Mouse (Mus musculus) layer of hippocampus, postnatal 36 days (tissue): ENCODE measurements at regions not wholly inside any gene's neighbourhood (a gene's known extent, or its start where the extent isn't known, plus 50 kb on each side); places are given as distances from the start of the nearest gene placed in this dataset.

Experiments used
- DNase-seq, 2 experiments: peaks; one replicate each; pipeline ENCODE4 v3.0.0; 2022

DNA sequence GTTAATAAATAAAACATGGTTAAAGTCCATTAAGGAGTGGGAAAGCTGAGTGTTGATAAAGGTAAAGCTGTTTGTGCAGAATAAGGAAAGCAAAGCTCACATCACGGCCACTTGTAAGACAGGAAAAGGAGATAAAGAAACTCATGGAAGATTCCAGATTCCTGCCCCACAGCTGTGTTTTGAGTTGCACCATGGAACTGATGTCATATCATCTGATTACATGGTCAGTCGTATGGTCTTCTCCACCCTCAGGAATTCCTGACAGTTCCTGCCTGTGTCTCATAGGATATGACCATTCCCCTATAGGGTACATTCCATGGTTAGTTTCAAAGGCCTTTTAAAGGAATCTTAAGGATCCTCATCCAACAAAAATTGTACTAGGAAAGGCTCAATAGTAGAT, 120.6 kb upstream of the Cited2 start:
- no peak for DNase-seq

DNA sequence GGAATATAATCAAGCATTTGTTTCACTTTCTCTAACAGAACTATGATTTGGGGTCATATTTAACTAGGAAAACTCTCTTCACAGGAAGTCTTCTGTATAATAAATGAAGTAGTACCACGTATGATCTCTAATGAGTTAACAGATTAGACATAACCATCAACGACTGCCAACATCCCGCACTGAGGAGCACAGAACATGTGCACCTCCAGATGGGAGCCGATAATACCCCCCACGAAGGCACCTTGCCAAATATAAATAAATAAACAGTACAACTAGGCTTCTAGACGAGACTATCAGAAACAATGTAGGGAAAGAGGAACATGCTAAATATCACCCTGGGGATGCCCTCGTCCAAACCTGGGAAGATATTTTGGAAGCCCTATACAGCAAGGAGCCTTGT, 114.8 kb upstream of the Cited2 start:
- DNase-seq: peak; percentile 12 to 16

- DNase-seq: no peak
Measured at GRCm38 (mm10) chr10:17610592-17610991, 112.4 kb upstream of the Cited2 start.

GRCm38 (mm10) chr10:17613281-17613680, 109.7 kb upstream of the Cited2 start:
- DNase-seq: no peak

DNA sequence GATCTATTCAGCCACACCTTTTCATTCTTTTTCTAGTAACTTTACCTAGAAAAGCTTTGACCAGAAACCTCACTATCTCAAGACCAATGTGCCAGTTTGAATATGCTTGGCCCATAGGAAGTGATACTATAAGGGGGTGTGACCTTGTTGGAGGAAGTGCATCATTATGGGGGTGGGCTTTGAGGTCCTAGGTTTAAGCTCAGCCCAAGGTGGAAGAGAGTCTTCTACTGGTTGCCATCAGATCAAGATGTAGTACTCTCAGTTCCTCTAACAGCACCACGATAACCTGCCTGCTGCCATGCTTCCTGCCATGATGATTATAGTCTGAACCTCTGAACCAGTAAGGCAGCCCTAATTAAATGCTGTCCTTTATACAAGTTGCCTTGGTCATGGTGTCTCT, 105.0 kb upstream of the Cited2 start:
- DNase-seq: no peak

DNA sequence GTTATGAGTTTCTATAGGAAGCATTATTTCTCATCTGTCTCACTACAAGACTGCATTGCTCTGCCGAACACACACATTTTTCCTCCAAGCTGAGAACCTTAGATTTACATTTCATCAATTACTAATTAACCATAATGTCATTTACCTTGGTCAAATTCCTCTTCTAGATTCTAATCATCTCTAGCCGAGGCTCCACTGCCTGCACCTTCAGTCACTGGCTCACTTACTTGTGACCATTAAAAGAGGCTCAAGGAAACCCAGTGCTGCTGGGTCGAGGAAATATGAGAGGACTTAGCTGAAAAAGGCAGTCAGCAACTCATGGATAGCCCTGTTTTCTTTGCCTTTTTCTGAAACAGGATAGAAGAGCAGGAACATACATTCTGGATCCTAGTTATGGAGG, 103.4 kb upstream of the Cited2 start:
- no peak for DNase-seq

DNA sequence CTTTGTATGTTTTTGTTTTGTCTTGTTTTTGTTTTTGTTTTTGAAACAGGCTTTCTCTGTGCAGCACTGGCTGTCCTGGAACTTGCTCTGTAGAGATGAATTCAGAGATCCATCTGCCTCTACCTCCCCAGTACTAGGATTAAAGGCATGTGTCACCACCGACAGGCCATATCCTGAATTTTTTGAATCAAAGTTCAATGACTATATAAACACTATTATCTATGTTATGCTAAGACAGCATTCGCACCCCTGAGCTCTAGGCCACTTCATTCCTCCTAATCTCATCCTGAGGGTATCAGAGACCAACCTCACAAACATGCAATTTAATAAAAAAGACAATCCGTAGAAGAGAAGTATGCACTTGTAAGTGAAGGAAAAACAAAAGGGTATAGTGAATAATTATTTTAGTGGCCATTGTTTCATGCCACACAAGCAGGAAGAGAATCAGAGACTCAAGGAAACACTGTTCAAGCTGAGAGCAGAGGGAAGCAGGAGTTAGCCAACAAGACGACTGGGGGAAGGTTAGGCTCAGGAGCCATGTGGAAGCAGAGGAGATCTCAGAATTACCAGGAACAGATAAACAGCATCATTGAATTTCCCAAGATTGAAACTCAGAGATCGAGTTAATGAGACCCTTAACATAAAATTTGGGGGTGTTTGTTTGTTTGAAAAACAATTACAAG, 101.2 kb upstream of the Cited2 start:
- no peak for DNase-seq

GRCm38 (mm10) chr10:17622802-17623201, 100.2 kb upstream of the Cited2 start:
- DNase-seq: no peak

- no peak for DNase-seq
Measured at GRCm38 (mm10) chr10:17629709-17630108, 93.3 kb upstream of the Cited2 start.

- no peak for DNase-seq
Measured at GRCm38 (mm10) chr10:17630861-17631581, 92.0 kb upstream of the Cited2 start.

DNA sequence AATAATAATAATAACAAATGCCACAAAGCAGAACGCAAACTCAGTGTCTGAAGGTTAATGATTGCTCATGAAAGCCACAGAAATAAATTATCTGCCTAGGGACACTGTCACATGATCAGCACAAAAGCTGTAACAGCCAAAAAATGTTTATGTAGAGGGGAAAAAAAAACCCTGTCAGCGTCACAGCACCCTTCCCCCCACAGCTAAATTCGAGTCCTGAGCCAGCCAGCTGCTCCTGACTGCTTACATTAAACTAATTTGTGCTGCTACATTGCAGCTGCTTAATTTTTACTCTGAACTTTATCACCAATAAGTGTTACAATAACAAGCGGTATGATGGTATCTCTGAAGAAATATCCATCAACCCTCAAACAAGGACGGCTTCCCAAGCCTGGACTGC, 91.2 kb upstream of the Cited2 start:
- DNase-seq: no peak

GRCm38 (mm10) chr10:17632959-17633674, 89.9 kb upstream of the Cited2 start:
- DNase-seq: no peak

GRCm38 (mm10) chr10:17645363-17645762, 77.7 kb upstream of the Cited2 start:
- no peak for DNase-seq

- DNase-seq: no peak
Measured at GRCm38 (mm10) chr10:17646391-17646790, 76.6 kb upstream of the Cited2 start.

DNA sequence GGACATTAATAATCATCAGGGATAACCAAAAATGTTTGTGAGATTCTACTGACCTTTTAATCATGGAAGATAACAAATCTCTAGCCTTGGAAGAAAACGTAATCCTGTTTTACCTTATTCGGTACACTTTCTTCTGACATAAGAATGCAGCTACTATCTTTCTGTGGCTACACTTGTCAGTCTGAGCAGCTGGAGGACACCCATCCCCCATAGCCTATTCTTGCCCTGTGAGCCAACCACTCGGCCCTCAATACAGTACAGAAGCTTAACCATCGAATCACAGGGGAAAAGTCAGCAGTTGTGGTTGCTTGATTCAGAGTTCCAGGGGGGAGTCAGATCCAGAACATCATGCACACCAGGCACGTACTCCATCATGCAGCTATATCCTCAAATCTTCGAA, 74.9 kb upstream of the Cited2 start:
- no peak for DNase-seq

DNA sequence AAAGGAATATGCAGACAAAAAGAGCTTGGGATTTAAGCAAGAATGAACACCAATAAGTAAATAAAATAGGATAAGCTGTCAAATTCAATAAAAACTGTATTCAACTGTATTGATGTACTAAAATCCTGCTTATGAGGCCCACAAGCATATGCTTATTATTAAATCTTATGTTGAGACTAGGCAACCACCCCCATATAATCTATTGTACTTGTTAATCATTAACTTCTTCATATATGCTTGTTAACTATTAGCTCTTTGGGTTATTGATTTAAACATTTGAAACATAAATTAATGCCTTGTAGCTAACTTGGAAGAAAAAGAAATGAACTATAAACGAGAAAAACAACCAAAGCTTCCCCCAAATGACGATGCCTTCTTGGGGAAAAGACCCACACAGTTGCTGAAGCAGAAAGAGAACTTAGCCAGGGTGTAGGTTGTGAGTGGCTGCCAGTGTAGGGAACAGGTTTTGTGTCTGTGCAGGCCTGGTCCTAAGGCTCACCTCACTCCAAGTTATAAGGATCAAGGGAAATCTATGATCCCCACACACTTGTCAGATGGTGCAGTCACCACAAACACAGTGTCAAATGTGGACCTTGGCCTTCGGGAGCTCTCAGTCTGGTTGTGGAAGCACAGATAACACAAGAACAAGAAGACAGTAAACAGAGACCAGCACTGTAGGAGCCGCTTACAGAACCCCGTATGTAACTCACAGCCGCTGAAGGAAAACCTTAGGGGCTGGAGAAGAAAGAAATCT, 71.8 kb upstream of the Cited2 start:
- no peak for DNase-seq

DNA sequence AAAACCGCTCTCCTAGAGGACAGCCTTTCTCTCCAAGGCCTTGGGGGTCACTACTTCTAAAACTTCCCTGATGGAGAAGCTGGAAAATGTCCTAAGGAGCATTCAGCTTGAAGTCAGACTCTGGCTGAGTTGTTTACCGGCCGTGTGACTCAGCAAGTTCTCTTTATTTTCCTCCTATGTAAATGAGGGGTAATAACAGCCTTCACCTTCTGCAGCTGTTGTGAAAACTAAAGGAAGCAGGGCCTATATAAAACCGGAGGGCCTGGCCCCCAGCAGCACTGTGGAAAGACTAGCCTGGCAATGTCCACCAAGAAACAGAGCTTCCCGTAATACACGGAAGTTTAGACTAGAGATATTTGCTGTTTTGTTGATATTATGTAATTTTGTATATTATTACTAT, 69.7 kb upstream of the Cited2 start:
- no peak for DNase-seq

DNA sequence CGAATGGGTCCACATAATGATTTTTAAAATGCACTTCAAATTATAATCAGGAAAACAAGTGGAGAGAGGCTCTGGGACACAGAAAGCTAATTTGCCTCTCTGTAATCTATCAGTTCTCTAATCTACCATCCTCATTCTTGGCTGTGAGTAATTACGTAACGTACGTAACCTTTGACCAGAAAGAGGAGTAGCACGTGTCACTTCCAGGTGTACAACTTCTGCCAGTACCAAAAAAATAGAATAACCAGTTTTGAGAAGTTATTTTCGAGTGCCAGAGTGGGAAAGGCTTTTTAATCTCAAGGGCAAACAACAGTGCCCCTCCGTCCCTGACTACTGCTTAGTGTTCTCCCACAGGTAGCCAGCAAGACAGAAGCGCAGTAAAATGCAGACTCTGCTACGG, 69.2 kb upstream of the Cited2 start:
- DNase-seq: no peak

DNA sequence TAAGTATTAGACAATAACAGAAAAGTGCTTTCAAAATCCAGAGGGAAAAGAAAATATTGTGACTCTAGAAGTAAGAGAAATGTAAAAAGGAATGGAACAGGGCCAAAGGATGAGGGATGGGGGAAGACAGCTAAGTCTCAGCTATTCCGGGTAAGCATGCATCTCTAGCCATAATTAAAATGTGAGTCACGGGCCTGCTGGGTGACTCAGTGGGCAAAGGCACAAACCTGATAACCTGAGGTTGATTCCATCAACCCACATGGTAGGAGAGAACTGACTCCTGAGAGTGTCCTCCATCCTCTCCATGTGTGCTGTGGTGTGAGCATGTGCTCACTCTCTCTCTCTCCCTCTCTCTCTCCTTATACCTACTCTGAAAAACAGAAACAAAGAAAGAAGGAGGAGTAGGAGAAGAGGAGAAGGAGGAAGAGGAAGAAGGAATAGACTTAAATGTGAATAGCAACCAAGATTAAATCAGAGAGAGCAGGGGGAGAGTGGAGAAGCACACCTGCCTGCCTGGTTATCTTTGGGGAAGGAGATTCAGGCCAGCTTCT, 68.6 kb upstream of the Cited2 start:
- no peak for DNase-seq

GRCm38 (mm10) chr10:17655459-17656051, 67.5 kb upstream of the Cited2 start:
- DNase-seq: no peak

- DNase-seq: no peak
Measured at GRCm38 (mm10) chr10:17656305-17656704, 66.7 kb upstream of the Cited2 start.

GRCm38 (mm10) chr10:17656872-17657482, 66.0 kb upstream of the Cited2 start:
- no peak for DNase-seq
